Mouse (Mus musculus): Measurements from ENCODE around the gene Gm26620. TPM values are rescaled to one million over a fixed set of nuclear protein-coding genes. Genes with fewer than 3 reads are reported as not detected.

Gene Gm26620
- polyA plus RNA-seq, 1 experiment from 2014 or later, result 0.66 TPM

DNA sequence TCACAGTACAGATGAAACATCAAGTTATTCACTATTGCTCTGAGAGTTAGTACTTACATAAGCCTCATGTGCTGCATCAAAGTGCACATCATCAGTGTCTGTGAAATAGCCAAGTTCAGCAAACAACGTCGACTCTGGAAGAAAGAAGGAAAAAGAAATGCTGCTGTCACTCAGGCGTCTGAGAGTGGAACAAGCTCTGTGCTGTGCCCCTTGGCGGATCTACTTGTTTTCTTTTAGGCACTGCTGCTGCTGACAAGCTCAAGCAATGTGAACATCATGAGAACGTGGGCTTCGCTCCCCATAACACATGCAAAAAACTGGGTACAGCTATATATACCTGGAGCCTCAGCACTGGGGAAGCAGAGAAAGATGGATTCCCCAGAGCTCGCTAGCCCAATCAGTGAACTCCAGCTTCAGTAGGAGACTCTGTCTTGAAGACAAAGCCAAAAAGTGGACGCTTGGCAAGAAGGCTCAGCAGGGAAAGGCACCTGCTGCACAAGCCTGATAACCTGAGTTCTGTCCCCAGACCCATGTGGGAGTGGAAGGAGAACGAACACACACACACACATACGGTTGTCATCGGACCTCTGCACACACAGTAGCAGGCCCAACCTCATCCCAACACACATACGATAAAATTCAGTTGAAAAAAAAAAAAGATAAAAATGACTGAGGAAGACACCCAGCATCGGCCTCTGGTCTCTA, 29.7 kb upstream of the Gm26620 start:
- no peak for ATAC-seq (replicated peaks; ENCODE audit: insufficient number of reproducible peaks, low FRiP score, low TSS enrichment)
- Histone ChIP-seq H3K27me3 (ENCODE audit: control insufficient read depth, insufficient read depth, low read length) (no peaks in the 10 kb centered on the region), H3K4me3 (ENCODE audit: low read depth, low read length) (no peak overlapping the region), H3K9ac (ENCODE audit: low read depth, low read length) (no peak overlapping the region), H3K27ac (ENCODE audit: low read depth, low read length) (no peak overlapping the region), H3K4me1 (ENCODE audit: control insufficient read depth, insufficient read depth, low read length) (peaks cover 17% of the 10 kb centered on the region), H3K4me2 (no peak overlapping the region), H3K9me3 (replicated peaks; ENCODE audit: control insufficient read depth, low read length) (no peaks in the 10 kb centered on the region), H3K36me3 (ENCODE audit: control insufficient read depth, insufficient read depth, low read length) (0 out of 2 replicates have a peak, but pooled peaks cover 1% of the 10 kb centered on the region)
- 75% methylated on average over 13 of the region's 13 CpGs for WGBS (ENCODE audit: insufficient replicate concordance)

DNA sequence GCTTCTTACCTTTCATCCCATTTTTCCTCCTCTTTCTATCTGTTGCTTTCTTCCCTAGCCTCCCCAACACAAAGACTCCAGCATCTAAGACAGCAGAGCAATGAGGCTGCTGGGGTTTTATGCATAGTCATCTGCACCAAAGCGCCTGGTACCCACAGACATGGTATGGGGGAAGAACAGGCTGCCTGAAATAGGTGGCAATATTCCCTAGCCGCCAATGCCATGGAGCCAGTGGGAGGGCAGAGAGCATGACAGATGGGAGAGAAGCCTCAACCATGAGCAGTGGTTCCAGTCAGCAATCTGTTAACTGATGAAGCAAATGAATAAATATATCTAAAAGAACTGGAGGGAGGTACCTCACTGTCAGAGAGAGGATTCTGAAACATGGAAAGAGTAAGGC, 27.5 kb upstream of the Gm26620 start:
- H3K9me3 ChIP-seq (replicated peaks; ENCODE audit: control insufficient read depth, low read length), result no peaks in the 10 kb centered on the region
- H3K27me3 ChIP-seq (ENCODE audit: control insufficient read depth, insufficient read depth, low read length), result no peaks in the 10 kb centered on the region
- no peak overlapping the region for H3K27ac ChIP-seq (ENCODE audit: low read depth, low read length)
- no peak overlapping the region for H3K4me2 ChIP-seq
- H3K4me3 ChIP-seq (ENCODE audit: low read depth, low read length), result no peak overlapping the region
- no peaks in the 10 kb centered on the region for H3K36me3 ChIP-seq (ENCODE audit: control insufficient read depth, insufficient read depth, low read length)
- H3K4me1 ChIP-seq (ENCODE audit: control insufficient read depth, insufficient read depth, low read length), result peaks cover 5% of the 10 kb centered on the region; the same call in 1 of the 2 replicates
- no peak overlapping the region for H3K9ac ChIP-seq (ENCODE audit: low read depth, low read length)
- no peak for ATAC-seq (replicated peaks; ENCODE audit: insufficient number of reproducible peaks, low FRiP score, low TSS enrichment)
- 78% methylated on average over 2 of the region's 2 CpGs for WGBS (ENCODE audit: insufficient replicate concordance)

DNA sequence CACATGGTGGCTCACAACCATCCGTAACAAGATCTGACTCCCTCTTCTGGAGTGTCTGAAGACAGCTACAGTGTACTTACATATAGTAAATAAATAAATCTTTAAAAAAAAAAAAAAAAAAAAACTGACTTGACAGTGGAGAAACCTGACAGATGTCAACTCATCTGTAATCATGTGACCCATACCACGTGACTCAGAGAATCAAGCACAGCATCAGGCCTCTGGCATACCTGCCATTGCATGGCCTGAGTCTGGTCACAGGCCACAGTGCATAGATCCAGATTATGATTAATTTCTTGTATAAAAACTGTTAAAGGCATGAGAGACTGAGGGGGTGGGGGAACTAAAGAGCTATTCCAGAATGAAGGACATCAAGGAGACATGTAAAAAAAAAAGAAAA, 26.0 kb upstream of the Gm26620 start:
- 63% methylated on average over 2 of the region's 2 CpGs for WGBS (ENCODE audit: insufficient replicate concordance)
- Histone ChIP-seq H3K36me3 (ENCODE audit: control insufficient read depth, insufficient read depth, low read length) (no peaks in the 10 kb centered on the region), H3K4me1 (ENCODE audit: control insufficient read depth, insufficient read depth, low read length) (peaks cover 5% of the 10 kb centered on the region; the same call in 1 of the 2 replicates), H3K9ac (ENCODE audit: low read depth, low read length) (no peak overlapping the region), H3K27ac (ENCODE audit: low read depth, low read length) (no peak overlapping the region), H3K27me3 (ENCODE audit: control insufficient read depth, insufficient read depth, low read length) (no peaks in the 10 kb centered on the region), H3K9me3 (replicated peaks; ENCODE audit: control insufficient read depth, low read length) (no peaks in the 10 kb centered on the region), H3K4me2 (no peak overlapping the region), H3K4me3 (ENCODE audit: low read depth, low read length) (no peak overlapping the region)
- no peak for ATAC-seq (replicated peaks; ENCODE audit: insufficient number of reproducible peaks, low FRiP score, low TSS enrichment)

DNA sequence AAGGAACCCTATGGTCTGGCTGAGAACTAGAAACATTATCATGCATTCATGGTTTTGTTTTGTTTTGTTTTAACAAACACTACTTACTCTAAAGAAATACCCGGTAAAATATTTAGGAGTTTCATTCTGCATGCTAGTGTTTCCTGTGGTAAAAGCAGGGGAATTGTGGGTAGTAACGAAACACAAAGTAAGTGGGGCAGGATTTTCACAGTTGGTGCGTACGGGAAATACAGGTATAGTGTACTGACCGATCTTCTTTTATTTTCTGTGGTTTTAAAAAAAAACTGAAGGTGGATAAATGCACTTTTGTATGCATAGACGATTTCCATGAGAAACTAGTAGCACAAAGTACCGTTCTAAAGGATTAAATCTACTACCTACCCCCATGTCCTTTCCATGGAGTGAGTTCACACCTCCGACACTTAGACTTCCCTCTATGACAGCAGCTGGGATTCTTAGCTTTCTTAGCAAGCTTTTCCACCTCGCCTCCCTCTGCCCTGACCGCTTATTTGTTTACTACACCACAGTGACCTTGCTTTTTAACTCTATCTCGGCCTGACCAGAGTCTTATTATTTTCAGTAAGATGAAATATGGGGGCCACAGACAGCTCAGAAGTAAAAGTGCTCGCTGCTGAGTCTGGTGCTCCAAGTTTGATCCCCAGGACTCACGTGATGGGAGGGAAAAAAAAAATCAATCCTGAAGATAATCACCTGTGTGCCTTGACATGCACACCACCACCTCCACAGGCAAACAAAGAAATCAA, 23.0 kb upstream of the Gm26620 start:
- WGBS (ENCODE audit: insufficient replicate concordance), result 69% methylated on average over 13 of the region's 13 CpGs
- Histone ChIP-seq H3K9me3 (replicated peaks; ENCODE audit: control insufficient read depth, low read length) (no peaks in the 10 kb centered on the region), H3K27ac (ENCODE audit: low read depth, low read length) (no peak overlapping the region), H3K4me2 (peak overlapping the region; percentile 22; the same call in 1 of the 2 replicates), H3K4me1 (ENCODE audit: control insufficient read depth, insufficient read depth, low read length) (0 out of 2 replicates have a peak, but pooled peaks cover 2% of the 10 kb centered on the region), H3K9ac (ENCODE audit: low read depth, low read length) (no peak overlapping the region), H3K36me3 (ENCODE audit: control insufficient read depth, insufficient read depth, low read length) (no peaks in the 10 kb centered on the region), H3K27me3 (ENCODE audit: control insufficient read depth, insufficient read depth, low read length) (no peaks in the 10 kb centered on the region), H3K4me3 (ENCODE audit: low read depth, low read length) (no peak overlapping the region)
- ATAC-seq (replicated peaks; ENCODE audit: insufficient number of reproducible peaks, low FRiP score, low TSS enrichment), result no peak

DNA sequence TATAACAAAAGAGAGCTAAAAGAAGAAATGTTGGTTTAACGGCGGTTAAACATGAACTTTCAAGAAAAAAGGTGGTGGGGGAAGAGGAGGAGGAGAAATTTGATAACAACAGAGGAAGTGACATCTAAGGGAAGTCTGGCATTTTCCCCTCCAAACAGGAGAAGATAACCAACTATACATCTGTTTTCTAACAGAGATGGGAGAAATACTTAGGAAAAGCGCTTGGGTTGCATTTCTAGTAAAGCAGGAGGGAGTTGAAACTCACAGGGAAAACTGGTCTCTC, 22.5 kb upstream of the Gm26620 start:
- Histone ChIP-seq H3K4me1 (ENCODE audit: control insufficient read depth, insufficient read depth, low read length) (0 out of 2 replicates have a peak, but pooled peaks cover 2% of the 10 kb centered on the region), H3K27ac (ENCODE audit: low read depth, low read length) (no peak overlapping the region), H3K4me3 (ENCODE audit: low read depth, low read length) (no peak overlapping the region), H3K4me2 (peak overlapping the region; percentile 22; the same call in 1 of the 2 replicates), H3K27me3 (ENCODE audit: control insufficient read depth, insufficient read depth, low read length) (no peaks in the 10 kb centered on the region), H3K9ac (ENCODE audit: low read depth, low read length) (no peak overlapping the region), H3K9me3 (replicated peaks; ENCODE audit: control insufficient read depth, low read length) (no peaks in the 10 kb centered on the region), H3K36me3 (ENCODE audit: control insufficient read depth, insufficient read depth, low read length) (no peaks in the 10 kb centered on the region)
- no peak for ATAC-seq (replicated peaks; ENCODE audit: insufficient number of reproducible peaks, low FRiP score, low TSS enrichment)
- WGBS (ENCODE audit: insufficient replicate concordance), result 56% methylated on average over 3 of the region's 3 CpGs

DNA sequence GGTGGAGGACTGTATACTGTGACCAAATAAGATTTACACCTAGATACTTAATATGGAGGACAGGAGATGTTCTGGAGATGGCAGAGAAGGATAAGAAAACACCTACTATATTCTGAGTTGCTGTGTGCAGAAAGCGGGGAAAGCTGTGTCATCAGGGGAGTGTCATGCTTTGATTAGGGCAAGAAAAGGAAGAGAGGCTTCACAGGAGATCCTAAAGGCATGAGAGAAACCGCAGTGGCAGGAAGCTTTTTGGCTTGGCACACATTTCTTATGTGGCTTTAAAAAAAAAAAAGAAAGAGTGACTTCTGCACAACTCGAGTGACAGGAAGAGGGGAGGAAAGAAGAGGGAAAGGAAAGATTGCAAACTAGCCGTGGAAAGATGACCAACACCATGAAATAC, 21.8 kb upstream of the Gm26620 start:
- Histone ChIP-seq H3K9ac (ENCODE audit: low read depth, low read length) (no peak overlapping the region), H3K27ac (ENCODE audit: low read depth, low read length) (no peak overlapping the region), H3K4me1 (ENCODE audit: control insufficient read depth, insufficient read depth, low read length) (0 out of 2 replicates have a peak, but pooled peaks cover 2% of the 10 kb centered on the region), H3K36me3 (ENCODE audit: control insufficient read depth, insufficient read depth, low read length) (no peaks in the 10 kb centered on the region), H3K9me3 (replicated peaks; ENCODE audit: control insufficient read depth, low read length) (no peaks in the 10 kb centered on the region), H3K27me3 (ENCODE audit: control insufficient read depth, insufficient read depth, low read length) (no peaks in the 10 kb centered on the region), H3K4me3 (ENCODE audit: low read depth, low read length) (no peak overlapping the region), H3K4me2 (no peak overlapping the region)
- WGBS (ENCODE audit: insufficient replicate concordance), result 50% methylated on average over 4 of the region's 4 CpGs
- ATAC-seq (replicated peaks; ENCODE audit: insufficient number of reproducible peaks, low FRiP score, low TSS enrichment), result no peak

DNA sequence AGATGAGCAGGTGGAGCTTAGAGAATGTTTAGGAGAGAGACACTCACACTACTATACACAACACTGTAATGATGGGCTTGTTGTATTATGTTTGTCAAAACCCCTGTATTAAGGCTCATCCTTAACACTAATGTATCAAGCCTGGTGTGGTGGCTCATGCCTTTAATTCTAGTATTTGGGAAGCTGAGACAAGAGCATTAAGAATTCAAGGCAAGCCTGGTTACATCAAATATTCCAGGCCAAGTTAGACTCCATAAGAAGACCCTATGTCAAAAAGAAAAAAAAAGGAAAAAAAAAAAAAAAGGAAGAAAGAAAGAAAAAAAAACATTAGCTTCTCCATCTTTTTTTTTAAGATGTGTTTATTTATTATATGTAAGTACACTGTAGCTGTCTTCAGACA, 20.6 kb upstream of the Gm26620 start:
- 0 out of 2 replicates have a peak, but pooled peaks cover 2% of the 10 kb centered on the region for H3K4me1 ChIP-seq (ENCODE audit: control insufficient read depth, insufficient read depth, low read length)
- no peak overlapping the region for H3K9ac ChIP-seq (ENCODE audit: low read depth, low read length)
- no peak overlapping the region for H3K4me3 ChIP-seq (ENCODE audit: low read depth, low read length)
- no peaks in the 10 kb centered on the region for H3K27me3 ChIP-seq (ENCODE audit: control insufficient read depth, insufficient read depth, low read length)
- no peaks in the 10 kb centered on the region for H3K36me3 ChIP-seq (ENCODE audit: control insufficient read depth, insufficient read depth, low read length)
- no peak overlapping the region for H3K27ac ChIP-seq (ENCODE audit: low read depth, low read length)
- H3K9me3 ChIP-seq (replicated peaks; ENCODE audit: control insufficient read depth, low read length), result no peaks in the 10 kb centered on the region
- H3K4me2 ChIP-seq, result no peak overlapping the region
- no peak for ATAC-seq (replicated peaks; ENCODE audit: insufficient number of reproducible peaks, low FRiP score, low TSS enrichment)

DNA sequence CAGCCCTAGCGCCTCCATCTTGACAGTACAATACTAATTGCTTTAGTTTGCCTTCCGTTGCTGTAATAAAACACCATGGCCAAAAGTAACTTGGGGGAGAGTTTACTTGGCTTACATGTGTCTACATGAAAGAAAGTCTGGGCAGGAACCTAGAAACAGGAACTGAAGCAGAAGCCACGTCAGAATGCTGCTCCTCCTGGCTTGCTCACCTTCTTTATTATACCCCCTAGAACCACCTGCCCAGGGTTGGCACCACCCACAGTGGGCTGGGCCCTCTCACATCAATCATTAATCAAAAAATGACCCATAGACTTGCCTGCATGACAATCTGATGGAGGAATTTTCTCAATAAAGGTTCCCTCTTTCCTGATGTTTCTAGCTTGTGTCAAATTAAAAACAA, 20.1 kb upstream of the Gm26620 start:
- H3K36me3 ChIP-seq (ENCODE audit: control insufficient read depth, insufficient read depth, low read length), result no peaks in the 10 kb centered on the region
- H3K4me2 ChIP-seq, result no peak overlapping the region
- no peak overlapping the region for H3K9ac ChIP-seq (ENCODE audit: low read depth, low read length)
- 0 out of 2 replicates have a peak, but pooled peaks cover 2% of the 10 kb centered on the region for H3K4me1 ChIP-seq (ENCODE audit: control insufficient read depth, insufficient read depth, low read length)
- H3K27me3 ChIP-seq (ENCODE audit: control insufficient read depth, insufficient read depth, low read length), result no peaks in the 10 kb centered on the region
- 81% methylated on average over 3 of the region's 3 CpGs for WGBS (ENCODE audit: insufficient replicate concordance)
- no peak overlapping the region for H3K4me3 ChIP-seq (ENCODE audit: low read depth, low read length)
- ATAC-seq (replicated peaks; ENCODE audit: insufficient number of reproducible peaks, low FRiP score, low TSS enrichment), result no peak
- H3K9me3 ChIP-seq (replicated peaks; ENCODE audit: control insufficient read depth, low read length), result no peaks in the 10 kb centered on the region
- H3K27ac ChIP-seq (ENCODE audit: low read depth, low read length), result no peak overlapping the region

Measured in heart, embryonic 11.5 days (tissue).